In genomic region chr10:107519216-107519615, GRCm38 (mm10) we compare ENCODE assay signal across 36 mouse cellular contexts. TPM values are rescaled to one million over a fixed set of nuclear protein-coding genes. Genes with fewer than 3 reads are reported as not detected.
A peak's percentile ranks its signal among the peaks of the same experiment; 100 is the strongest.
DNase-seq lines count a peak whose midpoint lies in the region; ATAC-seq and TF ChIP-seq lines count a peak whose summit lies in the region.
"Had no signal": no experiment of that assay in that cellular context is flagged by ENCODE, and none has a peak within 500 bp of the region (broad histone marks: within the 10 kb centered on the region; RNA-seq: fewer than 3 reads in every experiment).

No protein-coding gene starts in this region.

- DNase-seq in cerebellum, postnatal 14 days, result peak; percentile 63 to 80
- no peak for DNase-seq in cerebellum, adult 11 months
- peak; percentile 7 for DNase-seq in forebrain, postnatal 0 days
- peak; percentile 9 for DNase-seq in left cerebral cortex, postnatal 4 days
- no peak for DNase-seq in left cerebral cortex, adult 11 months (ENCODE audit: low spot score)
- peak; percentile 25 for DNase-seq in brain, adult 2 months (ENCODE audit: low read depth, low spot score)
- DNase-seq in layer of hippocampus, adult 2 months (ENCODE audit: low spot score in 2 of 2), result no peak
- DNase-seq: adrenal gland, adult 8-10 months; adrenal gland, postnatal 25 days; cerebellum, adult 18-20 months; cerebellum, adult 9-10 months; embryo, embryonic 11 days; gastrocnemius, postnatal 25 days; heart, adult 2 months; kidney, adult 18-20 months; kidney, adult 9 months had no signal

- peak; percentile 47; the same call in 1 of the 2 replicates for ATAC-seq in forebrain, postnatal 0 days
- ATAC-seq in forebrain, embryonic 15.5 days (replicated peaks), result no peak
- ATAC-seq: activated CD4-positive, CD25-positive, alpha-beta regulatory T cell, adult 4 months; forebrain, embryonic 16.5 days; hindbrain, embryonic 16.5 days; inflammation-experienced regulatory T-cells, adult 6 months; intestine, embryonic 16.5 days had no signal

- no peaks in the 10 kb centered on the region for H3K4me1 ChIP-seq in forebrain, postnatal 0 days (ENCODE audit: insufficient read depth)
- H3K4me1 ChIP-seq in forebrain, embryonic 15.5 days, result no peaks in the 10 kb centered on the region
- H3K4me1 ChIP-seq: embryonic facial prominence, embryonic 10.5 days; embryonic facial prominence, embryonic 13.5 days; forebrain, embryonic 12.5 days; hindbrain, embryonic 13.5 days had no signal

- H3K4me2 ChIP-seq in forebrain, postnatal 0 days (ENCODE audit: low read depth), result no peak overlapping the region
- H3K4me2 ChIP-seq in forebrain, embryonic 15.5 days (replicated peaks), result no peak overlapping the region
- H3K4me2 ChIP-seq: embryonic facial prominence, embryonic 13.5 days; forebrain, embryonic 12.5 days; heart, embryonic 11.5 days; hindbrain, embryonic 13.5 days had no signal

- no peaks in the 10 kb centered on the region for H3K36me3 ChIP-seq in forebrain, postnatal 0 days (ENCODE audit: insufficient read depth)
- no peaks in the 10 kb centered on the region for H3K36me3 ChIP-seq in forebrain, embryonic 15.5 days
- H3K36me3 ChIP-seq: embryonic facial prominence, embryonic 10.5 days; embryonic facial prominence, embryonic 13.5 days; forebrain, embryonic 12.5 days; hindbrain, embryonic 13.5 days had no signal

- intact Hi-C loops in left cerebral cortex, postnatal 4 days (cut with DNase I), result no loop called here

- no peaks in the 10 kb centered on the region for H3K27me3 ChIP-seq in forebrain, postnatal 0 days (ENCODE audit: insufficient read depth, low read length)
- H3K27me3 ChIP-seq in forebrain, embryonic 15.5 days, result no peaks in the 10 kb centered on the region
- H3K27me3 ChIP-seq: embryonic facial prominence, embryonic 13.5 days; forebrain, embryonic 12.5 days; hindbrain, embryonic 13.5 days had no signal

- whole genome bisulfite sequencing in forebrain, postnatal 0 days, result 78% methylated on average over 5 of the region's 5 CpGs
- WGBS in forebrain, embryonic 15.5 days, result 79% methylated on average over 5 of the region's 5 CpGs

- no peak overlapping the region for H3K4me3 ChIP-seq in forebrain, postnatal 0 days (ENCODE audit: low read depth, low read length)
- H3K4me3 ChIP-seq in forebrain, embryonic 15.5 days, result no peak overlapping the region
- H3K4me3 ChIP-seq in layer of hippocampus, adult 2 months, result no peak overlapping the region
- H3K4me3 ChIP-seq: embryonic facial prominence, embryonic 10.5 days; embryonic facial prominence, embryonic 13.5 days; erythroblast, embryonic 14.5 days; forebrain, embryonic 12.5 days; heart, adult 2 months; hindbrain, embryonic 13.5 days had no signal

- TF ChIP-seq CTCF in forebrain, postnatal 0 days (IDR thresholded peaks at IDR 0.05; ENCODE audit: low read depth), result no peak
- TF ChIP-seq CTCF in layer of hippocampus, adult 2 months (conservative IDR thresholded peaks at IDR 0.05), result no peak

- H3K27ac ChIP-seq in forebrain, postnatal 0 days (ENCODE audit: low read depth, low read length), result no peak overlapping the region
- no peak overlapping the region for H3K27ac ChIP-seq in forebrain, embryonic 15.5 days (replicated peaks)
- no peak overlapping the region for H3K27ac ChIP-seq in layer of hippocampus, adult 2 months
- H3K27ac ChIP-seq: embryonic facial prominence, embryonic 10.5 days; embryonic facial prominence, embryonic 13.5 days; forebrain, embryonic 12.5 days; heart, adult 2 months; hindbrain, embryonic 13.5 days had no signal

- no peaks in the 10 kb centered on the region for H3K9me3 ChIP-seq in forebrain, postnatal 0 days (ENCODE audit: low read length)
- no peaks in the 10 kb centered on the region for H3K9me3 ChIP-seq in forebrain, embryonic 15.5 days
- H3K9me3 ChIP-seq: embryonic facial prominence, embryonic 10.5 days; embryonic facial prominence, embryonic 13.5 days; forebrain, embryonic 12.5 days; hindbrain, embryonic 13.5 days had no signal

- H3K9ac ChIP-seq in forebrain, postnatal 0 days, result no peak overlapping the region
- no peak overlapping the region for H3K9ac ChIP-seq in forebrain, embryonic 15.5 days (replicated peaks)
- H3K9ac ChIP-seq: embryonic facial prominence, embryonic 13.5 days; forebrain, embryonic 12.5 days; hindbrain, embryonic 13.5 days had no signal

RNA-seq across cellular contexts. Expression of gene Myf6, which starts 24.7 kb away (rescaled TPM):
- 0.38 TPM in 1 of 2 replicates, not detected in the other for total RNA-seq in forebrain, postnatal 0 days (2014; rRNA removed)
- not detected in 2 replicates for polyA plus RNA-seq in forebrain, postnatal 0 days (2015; fragmentation: Nextera tagmentation; extraction: Ambion mirVana)
- not detected in 2 replicates for polyA plus RNA-seq in forebrain, embryonic 15.5 days (2015; fragmentation: Nextera tagmentation; extraction: Ambion mirVana)
- total RNA-seq in left cerebral cortex, postnatal 4 days (2021), result not detected
- total RNA-seq in layer of hippocampus, adult 2 months (2021), result not detected
- total RNA-seq: adrenal gland, adult 8-10 months; adrenal gland, postnatal 25 days; ES-E14; granulocyte monocyte progenitor cell, adult 5-6 weeks; heart, adult 2 months; heart, postnatal 25 days; hematopoietic stem cell, adult 5-6 weeks had no signal
- polyA plus RNA-seq: cortical plate, adult 2 months; erythroblast, embryonic 14.5 days; forebrain, embryonic 16.5 days; frontal cortex, adult 2 months; heart, adult 2 months; heart, embryonic 11.5 days; heart, postnatal 0 days; hindbrain, embryonic 13.5 days; hindbrain, embryonic 16.5 days; inflammation-experienced regulatory T-cells, adult 6 months; intestine, embryonic 16.5 days had no signal

RNA-seq across cellular contexts. Expression of gene Myf5, which starts 33.3 kb away (rescaled TPM):
- total RNA-seq in forebrain, postnatal 0 days (2014; rRNA removed), result not detected in 2 replicates
- not detected in 2 replicates for polyA plus RNA-seq in forebrain, postnatal 0 days (2015; fragmentation: Nextera tagmentation; extraction: Ambion mirVana)
- not detected in 2 replicates for polyA plus RNA-seq in forebrain, embryonic 15.5 days (2015; fragmentation: Nextera tagmentation; extraction: Ambion mirVana)
- not detected for total RNA-seq in left cerebral cortex, postnatal 4 days (2021)
- not detected for total RNA-seq in layer of hippocampus, adult 2 months (2021)
- total RNA-seq: adrenal gland, adult 8-10 months; adrenal gland, postnatal 25 days; ES-E14; granulocyte monocyte progenitor cell, adult 5-6 weeks; heart, adult 2 months; heart, postnatal 25 days; hematopoietic stem cell, adult 5-6 weeks had no signal
- polyA plus RNA-seq: cortical plate, adult 2 months; erythroblast, embryonic 14.5 days; forebrain, embryonic 12.5 days; forebrain, embryonic 16.5 days; frontal cortex, adult 2 months; heart, adult 2 months; heart, embryonic 14.5 days; heart, postnatal 0 days; hindbrain, embryonic 16.5 days; inflammation-experienced regulatory T-cells, adult 6 months had no signal

Comparison
In these comparisons a context has a peak if more than half of its experiments do, and no peak if none do; other contexts are left out.
1. DNase-seq: peak in cerebellum, postnatal 14 days (2 of 2), forebrain, postnatal 0 days (single experiment), left cerebral cortex, postnatal 4 days (single experiment) and brain, adult 2 months (single experiment); none in cerebellum, adult 11 months (single experiment), left cerebral cortex, adult 11 months (single experiment) and layer of hippocampus, adult 2 months (0 of 2).